Mouse (Mus musculus): ENCODE results near the gene Cadm1. TPM values are rescaled to one million over a fixed set of nuclear protein-coding genes. Genes with fewer than 3 reads are reported as not detected.

Cadm1 gene
- polyA plus RNA-seq, 1 experiment: 103 TPM

- no peak for DNase-seq (ENCODE audit: low read depth)
- TF ChIP-seq POLR2A (IDR thresholded peaks at IDR 0.05; ENCODE audit: borderline replicate concordance, extremely low read depth, insufficient read depth, insufficient read length, poor library complexity, severe bottlenecking): no peak
These were observed 30.8 kb downstream of the Cadm1 start for GRCm38 (mm10) chr9:47560726-47561125.

- DNase-seq (ENCODE audit: low read depth): peak; percentile 78
- TF ChIP-seq POLR2A (IDR thresholded peaks at IDR 0.05; ENCODE audit: borderline replicate concordance, extremely low read depth, insufficient read depth, insufficient read length, poor library complexity, severe bottlenecking) (no peak), CTCF (IDR thresholded peaks at IDR 0.05; ENCODE audit: borderline replicate concordance, extremely low read depth, insufficient read depth, insufficient read length) (no peak)
These were observed 31.6 kb downstream of the Cadm1 start for GRCm38 (mm10) chr9:47561596-47561995.

GRCm38 (mm10) chr9:47565088-47565487, 35.1 kb downstream of the Cadm1 start:
- no peak for TF ChIP-seq POLR2A (IDR thresholded peaks at IDR 0.05; ENCODE audit: borderline replicate concordance, extremely low read depth, insufficient read depth, insufficient read length, poor library complexity, severe bottlenecking)
- no peak for TF ChIP-seq CTCF (IDR thresholded peaks at IDR 0.05; ENCODE audit: borderline replicate concordance, extremely low read depth, insufficient read depth, insufficient read length)
- DNase-seq (ENCODE audit: low read depth): no peak

- peak; percentile 68 for DNase-seq (ENCODE audit: low read depth)
These were observed 37.9 kb downstream of the Cadm1 start for GRCm38 (mm10) chr9:47567873-47568272.

GRCm38 (mm10) chr9:47570184-47570583, 40.2 kb downstream of the Cadm1 start:
- TF ChIP-seq CTCF (IDR thresholded peaks at IDR 0.05; ENCODE audit: borderline replicate concordance, extremely low read depth, insufficient read depth, insufficient read length): no peak
- TF ChIP-seq POLR2A (IDR thresholded peaks at IDR 0.05; ENCODE audit: borderline replicate concordance, extremely low read depth, insufficient read depth, insufficient read length, poor library complexity, severe bottlenecking): no peak
- no peak for DNase-seq (ENCODE audit: low read depth)

More at GRCm38 (mm10) chr9:47567873-47568272, 37.9 kb downstream of the Cadm1 start:
- TF ChIP-seq CTCF (IDR thresholded peaks at IDR 0.05; ENCODE audit: borderline replicate concordance, extremely low read depth, insufficient read depth, insufficient read length): no peak
- no peak for TF ChIP-seq POLR2A (IDR thresholded peaks at IDR 0.05; ENCODE audit: borderline replicate concordance, extremely low read depth, insufficient read depth, insufficient read length, poor library complexity, severe bottlenecking)

GRCm38 (mm10) chr9:47571461-47571860, 41.5 kb downstream of the Cadm1 start:
- no peak for DNase-seq (ENCODE audit: low read depth)
- TF ChIP-seq POLR2A (IDR thresholded peaks at IDR 0.05; ENCODE audit: borderline replicate concordance, extremely low read depth, insufficient read depth, insufficient read length, poor library complexity, severe bottlenecking) (no peak), CTCF (IDR thresholded peaks at IDR 0.05; ENCODE audit: borderline replicate concordance, extremely low read depth, insufficient read depth, insufficient read length) (no peak)

GRCm38 (mm10) chr9:47572132-47572531, 42.2 kb downstream of the Cadm1 start:
- no peak for DNase-seq (ENCODE audit: low read depth)
- no peak for TF ChIP-seq POLR2A (IDR thresholded peaks at IDR 0.05; ENCODE audit: borderline replicate concordance, extremely low read depth, insufficient read depth, insufficient read length, poor library complexity, severe bottlenecking)
- no peak for TF ChIP-seq CTCF (IDR thresholded peaks at IDR 0.05; ENCODE audit: borderline replicate concordance, extremely low read depth, insufficient read depth, insufficient read length)

GRCm38 (mm10) chr9:47573456-47573855, 43.5 kb downstream of the Cadm1 start:
- no peak for DNase-seq (ENCODE audit: low read depth)
- TF ChIP-seq CTCF (IDR thresholded peaks at IDR 0.05; ENCODE audit: borderline replicate concordance, extremely low read depth, insufficient read depth, insufficient read length) (no peak), POLR2A (IDR thresholded peaks at IDR 0.05; ENCODE audit: borderline replicate concordance, extremely low read depth, insufficient read depth, insufficient read length, poor library complexity, severe bottlenecking) (no peak)

- TF ChIP-seq POLR2A (IDR thresholded peaks at IDR 0.05; ENCODE audit: borderline replicate concordance, extremely low read depth, insufficient read depth, insufficient read length, poor library complexity, severe bottlenecking) (no peak), CTCF (IDR thresholded peaks at IDR 0.05; ENCODE audit: borderline replicate concordance, extremely low read depth, insufficient read depth, insufficient read length) (no peak)
- DNase-seq (ENCODE audit: low read depth): no peak
These were observed 44.9 kb downstream of the Cadm1 start for GRCm38 (mm10) chr9:47574710-47575414.

- DNase-seq (ENCODE audit: low read depth): peak; percentile 53
These were observed 45.8 kb downstream of the Cadm1 start for GRCm38 (mm10) chr9:47575764-47576163.

GRCm38 (mm10) chr9:47579464-47579863, 49.5 kb downstream of the Cadm1 start:
- TF ChIP-seq POLR2A (IDR thresholded peaks at IDR 0.05; ENCODE audit: borderline replicate concordance, extremely low read depth, insufficient read depth, insufficient read length, poor library complexity, severe bottlenecking) (no peak), CTCF (IDR thresholded peaks at IDR 0.05; ENCODE audit: borderline replicate concordance, extremely low read depth, insufficient read depth, insufficient read length) (no peak)
- DNase-seq (ENCODE audit: low read depth): no peak

More at GRCm38 (mm10) chr9:47575764-47576163, 45.8 kb downstream of the Cadm1 start:
- TF ChIP-seq POLR2A (IDR thresholded peaks at IDR 0.05; ENCODE audit: borderline replicate concordance, extremely low read depth, insufficient read depth, insufficient read length, poor library complexity, severe bottlenecking) (no peak), CTCF (IDR thresholded peaks at IDR 0.05; ENCODE audit: borderline replicate concordance, extremely low read depth, insufficient read depth, insufficient read length) (no peak)

Data from brain, embryonic 14.5 days (tissue).